Mouse (Mus musculus) brain, adult 2 months (tissue): ENCODE measurements at regions not wholly inside any gene's neighbourhood (a gene's known extent, or its start where the extent isn't known, plus 50 kb on each side); places are given as distances from the start of the nearest gene placed in this dataset.

Source experiments
- DNase-seq: peaks from one replicate; pipeline ENCODE4 v3.0.0; 2011; ENCODE audit warnings: low read depth, low spot score

DNA sequence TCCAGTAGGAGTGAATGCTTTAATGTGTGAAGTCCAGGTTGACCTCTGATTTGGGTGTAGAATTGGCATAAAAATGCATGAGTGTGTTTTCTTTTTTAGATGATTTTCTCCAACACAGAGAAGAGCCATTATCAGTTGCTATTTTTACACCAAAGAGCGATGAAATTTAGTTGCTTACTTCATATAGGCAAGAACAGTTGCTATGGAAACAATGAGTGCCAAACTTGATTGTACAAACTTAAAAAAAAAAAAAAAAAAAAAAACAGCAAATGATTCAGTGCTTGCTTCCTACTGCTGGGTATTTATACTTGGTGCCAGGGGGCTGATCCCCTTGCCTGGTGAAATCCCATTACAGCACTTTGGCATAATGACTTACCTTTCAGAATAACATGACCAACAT lies 268.0 kb downstream of the Sec23a start:
- peak; percentile 74 for DNase-seq

DNA sequence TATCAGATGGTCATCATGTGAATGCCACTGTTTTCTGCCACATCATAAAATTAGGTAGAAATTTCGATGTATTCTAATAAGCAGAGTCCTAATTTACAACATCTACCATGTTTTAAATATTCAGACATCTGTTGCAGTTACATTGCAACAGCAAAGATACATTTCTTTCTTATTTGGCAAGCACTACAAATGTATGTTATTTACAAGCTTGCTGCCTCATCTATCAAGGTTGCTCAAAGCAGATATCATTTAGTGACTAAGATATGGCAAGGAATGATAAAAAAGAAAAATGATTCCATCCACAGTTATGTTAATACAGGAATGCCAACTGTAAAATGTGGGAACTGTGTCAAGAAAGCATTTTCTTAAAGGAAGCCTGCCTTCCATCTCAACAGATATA lies 283.7 kb downstream of the Sec23a start:
- no peak for DNase-seq

DNA sequence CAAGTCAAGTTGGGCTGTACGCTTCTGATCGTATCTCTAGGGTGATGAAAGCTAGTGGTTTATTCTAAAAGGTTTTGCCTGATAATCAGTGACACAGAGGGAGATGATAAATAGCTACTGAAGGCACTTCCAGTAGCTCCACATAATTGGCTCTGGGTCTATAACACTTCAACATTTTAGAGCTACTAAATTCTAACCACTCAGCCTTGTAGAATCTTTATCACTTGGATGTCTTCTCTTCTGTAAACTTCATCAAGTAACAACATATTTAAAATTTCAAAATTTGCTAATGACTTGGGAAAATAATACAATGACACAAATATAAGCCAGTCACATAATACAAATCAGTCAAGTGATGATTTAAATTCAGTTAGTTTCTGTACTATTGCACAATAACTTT lies 284.3 kb downstream of the Sec23a start:
- no peak for DNase-seq

DNA sequence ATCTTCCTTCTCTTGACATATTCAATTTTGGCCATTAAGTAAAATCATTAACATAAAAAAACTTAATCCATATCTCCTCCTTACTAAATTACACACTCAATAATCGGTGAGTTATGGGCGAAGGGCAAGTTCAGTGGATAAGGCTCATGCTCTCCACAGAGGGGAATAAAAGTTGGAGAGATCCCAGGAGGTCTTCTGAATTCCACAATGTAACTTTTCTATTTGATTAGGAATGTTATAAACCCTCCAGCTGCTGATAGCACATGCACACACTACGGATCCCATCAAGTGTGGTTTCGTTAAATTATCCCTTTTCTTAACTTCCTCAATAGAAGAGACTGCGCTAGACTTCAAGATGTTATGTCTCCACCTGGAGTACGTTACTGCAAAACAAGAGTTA lies 293.9 kb downstream of the Sec23a start:
- no peak for DNase-seq

DNA sequence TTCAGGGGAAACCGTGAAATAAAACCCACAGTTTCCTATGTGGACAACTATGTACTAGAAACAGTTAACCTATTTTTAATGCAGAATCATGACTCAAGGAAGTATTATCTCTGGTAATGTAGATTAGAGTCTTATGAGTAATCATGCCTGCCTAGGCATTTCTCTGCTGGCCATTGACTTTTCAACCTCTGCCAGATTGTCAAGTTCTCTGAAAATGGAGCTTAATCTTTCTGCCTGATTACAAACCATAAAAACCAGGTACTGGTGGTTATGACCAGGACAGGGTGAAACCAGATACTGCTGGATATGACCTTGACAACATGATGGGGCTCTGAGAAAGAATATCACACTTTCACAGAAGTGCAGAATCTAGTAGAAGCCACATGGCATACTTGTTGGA lies 297.6 kb downstream of the Sec23a start:
- no peak for DNase-seq

DNA sequence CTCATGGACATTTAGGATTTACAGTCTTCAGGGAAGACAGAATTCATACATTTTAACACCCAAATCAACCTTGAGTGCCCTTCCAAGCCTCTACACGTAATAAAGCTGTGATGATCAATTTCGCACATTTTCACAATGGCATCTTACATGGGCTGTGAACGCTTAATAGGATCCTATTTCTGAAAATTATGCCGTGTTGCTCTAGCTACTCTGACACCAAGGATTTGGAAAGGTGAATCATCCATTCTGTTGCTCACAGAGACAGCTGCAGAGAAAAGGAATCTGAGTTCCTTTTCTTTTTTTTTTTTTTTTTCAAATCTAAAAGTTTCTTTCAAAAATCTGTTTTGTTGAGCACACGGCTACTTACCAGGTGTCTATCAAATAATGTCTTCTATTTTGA lies 316.1 kb downstream of the Sec23a start:
- DNase-seq: peak; percentile 66

DNA sequence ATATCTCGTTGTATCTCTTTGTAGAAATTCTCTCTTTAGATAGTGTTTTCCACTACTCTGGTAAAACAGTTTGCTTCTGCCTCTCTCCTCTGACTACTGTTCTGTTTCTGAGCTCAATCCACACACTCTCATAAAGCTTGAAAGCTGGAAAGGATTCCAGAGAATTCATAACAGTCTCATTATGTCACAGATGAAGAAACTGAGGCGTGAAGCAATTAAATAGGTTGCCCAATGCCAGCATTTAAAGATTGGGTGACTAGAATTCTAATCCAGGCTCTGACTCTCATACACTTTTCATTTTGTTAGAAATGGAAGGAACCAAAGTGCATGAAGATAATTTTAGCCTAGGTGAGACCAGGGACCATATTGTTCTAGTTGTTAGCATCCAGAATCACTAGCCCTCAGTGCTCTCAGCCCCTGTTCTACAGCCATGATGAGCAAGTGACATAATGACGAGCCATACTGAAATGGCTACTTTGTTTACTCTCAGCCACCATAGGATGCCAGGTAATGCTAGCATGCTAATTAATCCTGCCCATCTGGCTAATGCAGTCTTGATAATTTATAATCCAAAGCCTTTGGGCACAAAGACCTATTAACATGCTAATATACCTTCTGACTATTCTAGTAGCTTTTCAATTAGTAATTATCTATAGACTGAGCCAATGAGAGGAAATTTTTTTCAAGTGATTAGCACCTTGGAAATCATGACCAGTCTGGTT lies 341.7 kb downstream of the Sec23a start:
- DNase-seq: no peak

DNA sequence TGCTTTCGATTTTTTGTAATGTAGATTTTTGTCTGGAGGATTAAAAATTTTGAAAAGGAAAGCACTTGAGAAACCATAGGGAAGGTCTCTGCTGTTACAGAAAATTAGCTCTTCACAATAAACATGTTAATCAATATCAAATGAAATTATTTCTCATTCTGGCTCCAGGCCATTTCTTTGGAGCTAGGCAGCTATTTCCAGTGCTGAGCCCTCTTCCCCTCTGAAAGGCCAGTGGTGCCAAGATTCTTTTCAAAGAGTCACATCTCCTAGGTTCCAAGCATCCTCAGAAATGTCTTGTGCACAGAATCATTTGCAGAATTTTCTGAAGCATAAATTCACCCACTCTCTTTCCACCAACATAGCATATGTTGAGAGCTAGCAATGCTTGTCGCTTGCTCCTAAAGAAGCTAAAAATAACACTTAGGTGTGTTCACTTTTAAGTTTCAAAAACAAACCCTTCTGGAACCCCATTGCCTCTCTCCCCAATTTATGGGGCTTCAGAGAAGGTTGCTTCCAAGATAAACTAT lies 357.2 kb downstream of the Sec23a start:
- peak; percentile 77 for DNase-seq

DNA sequence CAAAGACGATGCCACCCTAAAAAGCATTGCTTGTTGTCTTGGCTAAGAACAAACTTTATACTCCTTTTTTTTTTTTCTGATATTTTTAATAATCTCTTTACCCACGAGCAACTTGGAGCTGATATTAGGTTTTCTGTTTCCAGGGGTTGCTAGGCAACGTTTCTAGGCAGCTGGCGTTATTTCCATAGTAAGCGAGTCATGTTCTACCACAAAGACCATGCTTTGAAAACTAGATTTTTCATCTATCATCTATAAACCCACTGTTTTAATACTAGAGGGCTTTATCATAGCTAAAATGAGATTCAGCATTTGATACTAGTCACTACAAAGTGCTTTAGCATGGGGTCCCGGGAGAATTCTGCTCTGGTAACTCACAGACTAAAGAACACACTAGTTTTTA lies 358.1 kb downstream of the Sec23a start:
- DNase-seq: peak; percentile 72

DNA sequence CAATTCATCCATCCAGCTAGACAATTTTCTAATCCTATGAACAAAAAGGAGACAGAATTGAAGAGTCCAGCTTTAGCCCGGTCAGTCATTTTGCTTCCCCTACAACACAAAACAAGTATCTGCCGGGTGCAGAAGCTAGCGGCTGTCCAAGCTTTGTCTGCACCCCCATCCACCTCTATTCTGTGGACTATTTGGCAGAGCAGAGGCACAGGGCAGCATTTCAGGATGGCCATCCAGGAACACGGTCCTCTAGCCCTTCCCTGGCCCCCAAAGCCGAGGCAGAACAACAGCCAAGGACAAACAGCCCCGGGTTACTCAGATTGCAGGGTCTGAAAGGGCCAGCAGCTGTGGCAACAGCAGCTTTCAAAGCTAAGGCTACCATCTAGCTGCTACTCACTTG lies 358.6 kb downstream of the Sec23a start:
- DNase-seq: no peak

DNA sequence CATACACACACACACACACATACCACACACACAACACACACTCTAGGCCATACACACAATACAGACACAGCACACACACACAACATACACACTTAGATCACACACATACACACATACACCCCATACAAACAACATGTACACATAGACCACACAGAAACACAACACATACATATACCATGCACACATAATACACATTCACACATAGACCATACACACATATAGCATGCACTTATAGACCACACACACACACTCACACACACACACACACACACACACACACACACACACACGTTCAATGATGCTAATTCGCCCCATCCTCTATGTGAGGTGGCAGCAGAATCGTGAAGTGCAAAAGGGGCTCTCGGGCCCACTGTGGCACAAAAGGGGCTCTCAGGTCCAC lies 359.1 kb downstream of the Sec23a start:
- no peak for DNase-seq

DNA sequence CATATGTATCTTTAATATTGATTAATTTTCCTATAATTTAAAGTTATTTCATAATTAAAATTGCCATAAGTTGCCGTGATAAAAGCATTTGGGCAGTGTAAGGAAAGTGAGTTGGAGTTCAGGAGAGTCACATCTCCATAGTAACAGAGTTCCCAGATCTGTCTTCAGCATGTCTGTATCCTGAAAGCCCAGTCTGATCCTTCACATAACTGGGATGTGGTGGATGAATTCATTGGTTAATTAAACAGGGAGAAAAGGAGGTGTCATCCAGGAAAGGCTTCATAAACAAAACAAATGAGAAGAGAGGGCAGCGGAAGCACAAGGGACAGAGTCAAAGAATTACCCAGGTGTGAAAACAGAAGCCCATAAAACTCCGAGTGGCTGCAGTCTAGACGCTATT lies 363.5 kb downstream of the Sec23a start:
- no peak for DNase-seq

DNA sequence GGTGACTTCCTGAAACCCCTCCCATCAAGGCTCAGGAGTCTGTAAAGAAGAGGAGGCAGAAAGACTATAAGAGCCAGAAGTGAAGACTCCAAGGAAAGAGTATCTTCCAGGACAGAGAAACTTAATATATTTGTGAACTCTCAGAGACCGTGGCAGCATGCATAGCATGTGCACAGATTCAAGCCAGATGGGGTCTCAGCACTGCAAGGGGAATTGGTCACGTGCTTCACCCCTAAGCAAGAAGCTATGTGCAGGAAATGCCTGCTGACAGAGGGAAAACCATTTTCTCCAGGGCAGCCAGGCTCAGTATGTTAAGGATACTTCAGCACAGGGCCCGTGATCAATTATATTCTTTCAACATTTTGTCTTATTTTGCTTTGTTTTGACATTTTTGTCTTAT lies 368.0 kb downstream of the Sec23a start:
- DNase-seq: no peak

DNA sequence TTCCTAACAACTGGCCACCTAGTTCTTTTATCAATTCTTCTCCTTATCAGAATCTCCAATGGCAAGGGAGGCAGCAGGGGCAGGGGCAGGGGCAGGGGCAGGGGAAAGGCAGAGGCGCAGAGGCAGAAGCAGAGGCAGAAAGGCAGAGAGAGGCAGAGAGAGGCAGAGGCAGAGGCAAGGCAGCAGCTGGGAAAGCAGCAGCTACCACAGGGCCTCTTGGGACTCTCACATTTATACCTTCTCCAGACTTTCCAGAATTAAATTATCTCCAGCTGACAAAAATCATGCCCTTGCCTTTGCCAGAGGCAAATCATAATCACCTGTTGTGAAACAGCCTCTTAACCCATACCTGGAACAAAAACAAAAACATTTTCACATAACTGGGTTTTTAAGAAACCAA lies 370.4 kb upstream of the Clec14a start:
- no peak for DNase-seq

DNA sequence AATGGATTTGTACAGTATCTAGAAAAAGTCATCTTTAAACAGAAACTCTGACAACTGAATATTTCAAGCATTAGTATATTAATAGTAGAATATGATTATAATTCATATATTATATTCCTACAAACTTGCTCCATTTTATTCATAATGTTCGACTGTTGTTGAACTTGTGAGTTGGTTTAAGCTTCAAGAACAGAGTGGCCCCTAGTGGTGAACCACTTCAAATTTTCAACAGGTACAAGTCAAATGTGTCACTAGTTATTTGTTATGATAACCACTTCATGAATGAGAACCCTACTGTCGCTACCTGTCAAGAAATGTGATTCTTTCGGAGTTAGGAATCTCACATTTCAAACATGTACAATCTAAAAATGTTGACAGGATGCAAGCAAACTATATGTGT lies 369.2 kb upstream of the Clec14a start:
- peak; percentile 52 for DNase-seq

DNA sequence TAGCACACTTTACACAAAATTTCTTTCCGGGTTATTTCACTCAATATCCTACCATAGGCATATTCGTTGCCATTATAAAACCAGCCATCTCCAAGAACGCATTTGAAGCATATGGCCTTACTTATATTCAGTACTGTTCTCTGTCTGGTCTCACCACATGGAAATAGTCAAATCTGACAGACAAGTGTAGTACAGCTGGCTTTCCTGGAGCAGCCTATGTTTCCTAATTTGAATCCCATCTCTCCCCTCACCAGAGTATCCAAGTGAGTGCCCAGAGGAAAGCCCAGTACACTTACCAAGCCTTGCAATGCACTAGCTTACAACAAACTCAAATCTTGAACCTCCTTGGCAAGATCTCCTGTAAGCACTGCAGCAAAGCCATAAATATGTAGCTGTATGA lies 363.4 kb upstream of the Clec14a start:
- DNase-seq: no peak

DNA sequence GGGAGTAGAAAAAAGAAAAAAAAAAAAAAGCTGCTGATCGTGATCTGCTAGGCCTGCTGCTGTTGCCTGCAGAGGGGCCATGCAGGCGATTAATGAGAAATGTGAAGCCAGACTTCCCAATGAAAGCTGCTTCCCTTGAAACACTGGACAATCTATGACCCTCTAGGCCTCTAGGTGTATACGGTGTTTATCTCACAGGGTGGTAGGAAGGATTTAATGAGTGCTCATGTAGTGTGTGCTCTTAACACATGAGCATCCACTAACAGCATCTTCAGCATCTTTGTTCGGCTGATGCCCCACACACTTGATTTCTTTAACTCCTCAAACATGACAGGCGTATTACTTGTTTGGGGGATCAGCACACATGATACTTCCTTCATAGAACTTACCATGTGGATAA lies 359.7 kb upstream of the Clec14a start:
- DNase-seq: no peak

DNA sequence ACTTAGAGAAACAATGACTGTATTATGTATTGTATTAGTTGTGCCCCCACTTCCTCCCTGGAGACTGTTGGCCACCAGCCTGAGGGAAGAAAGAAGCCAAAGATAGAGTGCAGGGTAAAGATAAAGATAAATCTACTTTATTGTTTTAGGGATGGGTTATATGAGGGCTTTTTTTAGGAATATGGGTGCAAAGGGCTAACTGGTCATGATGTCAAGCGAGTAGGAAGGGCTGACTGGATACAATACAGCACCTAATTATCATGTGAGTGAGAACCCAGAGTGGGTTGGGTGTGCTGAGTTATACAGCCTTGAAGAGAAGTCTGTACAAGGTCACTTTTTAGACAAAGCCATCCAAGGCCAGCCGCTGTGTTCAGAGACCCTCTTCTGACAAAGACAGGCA lies 356.1 kb upstream of the Clec14a start:
- no peak for DNase-seq

DNA sequence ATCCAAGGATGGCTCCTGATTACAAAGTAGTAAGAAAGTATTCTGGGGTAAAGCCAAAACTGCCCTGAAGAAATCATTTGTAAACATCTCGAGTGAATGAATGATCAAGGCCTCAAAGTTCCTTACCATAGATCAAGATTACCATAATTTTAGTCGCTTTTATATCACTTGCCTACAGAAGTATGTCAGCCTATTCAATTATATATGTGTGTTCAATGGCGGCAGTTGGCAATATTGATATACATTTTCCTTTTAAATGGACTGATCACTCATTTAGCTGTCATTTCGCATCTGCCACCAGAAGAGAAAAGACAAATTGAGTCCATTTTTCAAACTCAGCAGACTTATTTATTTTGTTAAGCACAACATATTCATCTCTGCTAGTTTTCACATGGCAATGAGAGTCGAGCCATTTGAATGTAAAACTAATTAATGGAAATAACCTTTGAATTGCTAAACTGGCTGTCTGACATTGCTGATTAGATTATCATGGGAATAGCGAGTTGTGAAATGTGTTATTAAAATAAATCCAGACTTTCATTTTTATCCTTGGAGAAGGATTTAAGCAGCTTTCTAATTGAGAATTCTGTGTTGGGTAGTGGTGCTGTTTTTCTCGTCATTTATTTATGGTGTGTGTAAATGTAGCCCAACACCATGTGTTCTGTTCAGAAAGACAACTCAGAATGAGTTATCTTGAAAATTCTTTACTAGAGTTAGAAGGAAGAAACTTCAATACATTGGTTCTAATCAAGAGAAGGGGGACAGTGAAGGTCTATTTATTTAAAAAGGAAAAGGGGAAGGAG lies 350.6 kb upstream of the Clec14a start:
- DNase-seq: peak; percentile 19

DNA sequence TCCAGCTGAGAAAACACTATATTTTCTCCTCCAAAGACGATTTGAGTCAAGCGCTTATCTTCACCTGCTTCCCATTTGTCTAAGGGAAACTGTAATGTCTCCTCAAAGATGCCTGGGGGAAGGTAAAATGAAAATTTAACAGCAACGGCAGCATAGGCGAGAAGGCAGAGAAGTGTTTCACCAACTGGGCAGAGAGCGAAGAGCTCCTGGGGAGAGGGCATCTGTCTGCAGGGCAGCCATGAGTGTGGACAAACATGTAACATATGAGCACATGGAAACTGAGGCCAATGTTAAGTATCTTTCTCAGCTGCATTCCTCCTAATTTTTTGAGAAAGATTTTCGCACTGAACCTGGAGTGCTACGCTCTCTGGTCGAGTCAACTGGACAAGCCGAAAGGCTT lies 325.7 kb upstream of the Clec14a start:
- no peak for DNase-seq

DNA sequence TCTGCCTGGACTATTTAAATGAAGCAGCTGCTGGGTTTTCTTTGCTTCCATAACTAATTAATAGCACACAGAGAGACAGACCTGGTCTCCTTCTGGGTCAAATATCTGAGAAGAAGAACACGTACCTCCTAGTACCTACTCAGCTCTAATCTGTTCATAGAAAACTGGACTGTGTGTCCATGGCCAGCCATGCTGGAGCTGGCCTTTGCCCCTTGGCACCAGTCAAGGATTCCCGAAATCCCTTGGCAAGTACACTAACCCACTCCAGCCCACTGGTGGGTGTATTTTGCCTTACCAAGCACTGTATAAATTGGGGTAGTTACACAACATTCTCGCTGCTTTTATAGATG lies 322.4 kb upstream of the Clec14a start:
- no peak for DNase-seq

DNA sequence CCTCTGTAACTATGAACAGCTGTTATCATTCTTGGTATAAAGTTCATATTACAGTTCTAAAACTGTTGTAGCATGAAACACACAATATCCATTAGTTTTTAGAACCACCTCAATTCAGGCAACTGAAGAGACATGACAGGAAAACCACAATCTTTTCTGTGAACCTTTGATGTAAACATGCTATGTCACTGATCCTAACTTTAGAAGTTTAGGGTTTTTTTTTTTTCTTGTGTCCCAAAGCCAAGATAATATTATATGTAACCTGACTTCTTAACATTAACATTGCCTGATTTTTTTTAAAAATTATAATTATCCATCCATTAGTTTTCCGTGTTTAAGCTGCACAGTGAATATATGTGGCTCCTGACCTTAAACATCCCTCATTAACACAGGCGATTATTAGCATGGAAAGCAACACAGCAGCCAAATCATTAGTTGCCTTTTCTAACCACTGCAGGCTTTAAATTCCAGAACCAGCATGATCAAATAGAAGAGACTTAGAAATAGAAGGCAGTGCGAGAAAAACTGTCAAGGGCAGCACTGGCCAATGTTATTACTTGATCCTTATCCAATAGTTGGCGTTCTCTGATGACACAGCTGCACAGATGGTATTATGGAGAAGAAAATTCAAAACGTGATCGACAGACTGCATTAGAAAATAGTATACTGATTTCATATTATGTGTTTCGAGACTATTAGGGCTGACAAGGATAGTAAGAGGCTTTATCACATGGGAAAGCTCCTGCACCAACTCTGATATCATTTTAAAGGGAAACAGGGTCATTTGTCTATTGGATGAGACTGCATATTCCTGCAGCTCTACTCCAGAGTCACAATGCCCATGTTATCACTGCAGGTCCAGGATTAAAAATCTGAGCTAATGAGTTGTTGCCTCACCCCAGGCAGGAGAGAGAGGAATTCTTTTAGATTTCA lies 321.7 kb upstream of the Clec14a start:
- DNase-seq: peak; percentile 6
